Mouse (Mus musculus) olfactory bulb, adult 2 months (tissue): ENCODE measurements around the gene Shc3.

Source experiments
- CTCF ChIP-seq: fragments of 200-500 bp; IDR thresholded peaks from 2 replicates; pipeline ENCODE4 v1.5.1; 2012; ENCODE audit warnings: low read depth, mild to moderate bottlenecking, low read length, moderate library complexity; ENCODE audit not compliant: insufficient read depth
- POLR2A ChIP-seq: fragments of 200-500 bp; IDR thresholded peaks from 2 replicates; pipeline ENCODE4 v1.6.1; 2012; ENCODE audit warnings: mild to moderate bottlenecking, low read depth, low read length, moderate library complexity; ENCODE audit not compliant: insufficient read depth

DNA sequence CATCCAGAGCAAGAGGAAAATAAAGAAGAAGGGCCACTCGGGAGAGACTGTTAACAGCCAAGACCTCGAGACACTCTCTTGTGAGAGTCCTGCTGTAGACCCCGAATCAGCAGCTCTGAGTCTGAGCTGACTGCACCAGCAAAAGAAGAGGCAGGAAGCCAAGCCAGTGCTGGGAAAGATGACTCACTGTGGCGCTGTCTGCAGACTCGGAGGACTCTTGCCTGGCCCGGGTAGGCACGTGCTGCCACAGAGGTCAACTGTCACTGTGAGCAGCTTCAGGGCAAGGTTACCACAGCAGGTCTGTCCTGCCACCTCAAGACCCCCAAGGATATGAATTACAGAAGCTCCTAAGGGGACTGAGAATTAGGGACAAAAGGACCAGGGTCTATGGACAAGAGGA is 42.7 kb downstream of the Shc3 start:
- TF ChIP-seq CTCF, result no peak
- no peak for TF ChIP-seq POLR2A
